Mouse (Mus musculus) small intestine, adult 2 months (tissue): ENCODE data around the gene Cxcl15. TPM values are rescaled to one million over a fixed set of nuclear protein-coding genes. Genes with fewer than 3 reads are reported as not detected.
A peak's percentile ranks its signal among the peaks of the same experiment; 100 is the strongest.

Experiments
- H3K27ac ChIP-seq: fragments of 200-500 bp; 2 replicates; pipeline ENCODE4 v1.5.1; 2012; ENCODE audit warnings: low read depth, low read length, control low read depth, inconsistent platforms; ENCODE audit not compliant: insufficient read depth
- H3K27me3 ChIP-seq: fragments of 200-500 bp; 2 replicates; pipeline ENCODE4 v1.6.1; 2012; ENCODE audit warnings: mild to moderate bottlenecking, moderate library complexity, low read length, inconsistent platforms; ENCODE audit not compliant: control insufficient read depth, insufficient read depth
- H3K36me3 ChIP-seq: fragments of 200-500 bp; 2 replicates; pipeline ENCODE4 v1.6.1; 2012; ENCODE audit warnings: mild to moderate bottlenecking, low read length, control low read depth, inconsistent platforms; ENCODE audit not compliant: control insufficient read depth, insufficient read depth
- H3K4me1 ChIP-seq: fragments of 200-500 bp; 2 replicates; pipeline ENCODE4 v1.6.1; 2012; ENCODE audit warnings: low read length, inconsistent platforms, mixed read lengths; ENCODE audit not compliant: control insufficient read depth, insufficient read depth, insufficient read length
- H3K4me3 ChIP-seq: fragments of 200-500 bp; 2 replicates; pipeline ENCODE4 v1.5.1; 2012; ENCODE audit warnings: low read depth, mild to moderate bottlenecking, control low read depth, inconsistent platforms, low read length, moderate library complexity
- CTCF ChIP-seq: fragments of 200-500 bp; IDR thresholded peaks from 2 replicates; pipeline ENCODE4 v1.5.1; 2012; ENCODE audit warnings: low read depth, mild to moderate bottlenecking, control low read depth, inconsistent platforms, low read length, moderate library complexity, mixed read lengths; ENCODE audit not compliant: insufficient replicate concordance, insufficient read length; ENCODE audit errors: extremely low read depth
- POLR2A ChIP-seq: fragments of 200-500 bp; IDR thresholded peaks from 2 replicates; pipeline ENCODE4 v1.6.1; 2012; ENCODE audit warnings: low read depth, mild to moderate bottlenecking, control low read depth, inconsistent platforms, low read length, moderate library complexity
- WGBS: fragments of 180-500 bp; shearing (Covaris S2); methylation state at CpG from one replicate; pipeline ENCODE4 v1.1.7; 2018; 5-methylcytosine and 5-hydroxymethylcytosine counted together
- polyA plus RNA-seq: library from polyadenylated mRNA; depleted of rRNA; stranded (reverse); fragments of >200 nt; gene quantifications from 2 replicates; pipeline ENCODE4 v1.2.3, GENCODE M21; 2012

Gene Cxcl15
- polyA plus RNA-seq, 1 experiment: 0.08 TPM

GRCm38 (mm10) chr5:90763912-90764665, 30.2 kb upstream of the Cxcl15 start:
- Histone ChIP-seq H3K27me3 (no peaks in the 10 kb centered on the region), H3K36me3 (no peaks in the 10 kb centered on the region), H3K4me3 (no peak overlapping the region), H3K4me1 (peaks cover 5% of the 10 kb centered on the region), H3K27ac (no peak overlapping the region)
- TF ChIP-seq CTCF (no peak), POLR2A (no peak)
- WGBS: 67% methylated on average over 12 of the region's 12 CpGs

- Histone ChIP-seq H3K4me3 (no peak overlapping the region), H3K27me3 (no peaks in the 10 kb centered on the region), H3K27ac (no peak overlapping the region), H3K36me3 (no peaks in the 10 kb centered on the region), H3K4me1 (no peaks in the 10 kb centered on the region)
- WGBS: 50% methylated on average over 8 of the region's 8 CpGs
- TF ChIP-seq CTCF (no peak), POLR2A (no peak)
These were observed 28.3 kb upstream of the Cxcl15 start for GRCm38 (mm10) chr5:90765821-90766606.

DNA sequence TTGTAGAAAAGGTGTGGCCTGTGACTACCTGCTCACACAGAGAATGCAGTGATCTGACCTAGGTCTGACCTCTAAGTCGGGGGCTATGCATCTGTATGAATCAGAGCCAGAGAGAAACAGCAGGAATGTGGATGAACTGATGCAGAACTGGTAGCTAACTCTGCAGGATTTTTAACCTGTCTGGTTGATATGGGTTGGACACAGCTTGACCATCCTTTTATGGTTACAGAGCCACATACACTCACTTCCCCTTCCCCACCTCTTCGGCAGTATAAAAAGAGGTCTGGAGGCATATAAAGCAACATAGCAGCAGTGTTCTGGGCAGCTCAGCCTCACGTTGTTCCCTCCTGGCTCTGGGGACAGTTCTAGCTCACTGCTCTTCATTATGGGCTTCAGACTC, 26.1 kb upstream of the Cxcl15 start, which contains the start of gene Ppbp:
Gene Ppbp, plus strand, starts transcription at position 301 of the 400 bp plus-strand sequence.
- Histone ChIP-seq H3K36me3 (no peaks in the 10 kb centered on the region), H3K4me1 (peaks cover 2% of the 10 kb centered on the region; the same call in 1 of the 2 replicates), H3K27ac (no peak within 1 kb of the TSS), H3K4me3 (no peak within 1 kb of the TSS), H3K27me3 (no peaks in the 10 kb centered on the region)
- 45% methylated on average over 3 of the region's 3 CpGs for WGBS
- no peak for TF ChIP-seq POLR2A
- TF ChIP-seq CTCF: no peak

DNA sequence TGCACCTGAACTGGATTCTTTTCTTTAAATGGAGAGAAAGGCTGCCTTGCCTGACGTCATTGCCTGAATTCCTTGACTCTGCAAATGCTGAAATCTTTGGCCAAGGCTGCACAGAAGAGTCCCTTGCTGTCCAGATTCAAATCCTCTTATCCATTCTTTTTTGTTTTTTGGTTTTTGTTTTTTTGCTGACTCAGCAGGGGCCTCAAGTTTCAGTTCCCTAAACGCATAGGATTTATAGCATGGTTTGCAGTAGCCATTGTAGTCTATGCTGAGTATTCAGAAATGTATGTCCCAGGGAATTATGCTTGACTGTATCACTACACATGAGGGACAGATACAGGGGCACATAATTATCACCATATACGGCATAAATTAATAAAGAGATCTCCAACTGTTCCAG, 23.0 kb upstream of the Cxcl15 start:
- no peak for TF ChIP-seq CTCF
- no peak for TF ChIP-seq POLR2A
- no peaks in the 10 kb centered on the region for H3K27me3 ChIP-seq
- no peak overlapping the region for H3K4me3 ChIP-seq
- no peaks in the 10 kb centered on the region for H3K36me3 ChIP-seq
- no peak overlapping the region for H3K27ac ChIP-seq
- peaks cover 2% of the 10 kb centered on the region; the same call in 1 of the 2 replicates for H3K4me1 ChIP-seq
- WGBS: 79% methylated on average over 3 of the region's 3 CpGs

DNA sequence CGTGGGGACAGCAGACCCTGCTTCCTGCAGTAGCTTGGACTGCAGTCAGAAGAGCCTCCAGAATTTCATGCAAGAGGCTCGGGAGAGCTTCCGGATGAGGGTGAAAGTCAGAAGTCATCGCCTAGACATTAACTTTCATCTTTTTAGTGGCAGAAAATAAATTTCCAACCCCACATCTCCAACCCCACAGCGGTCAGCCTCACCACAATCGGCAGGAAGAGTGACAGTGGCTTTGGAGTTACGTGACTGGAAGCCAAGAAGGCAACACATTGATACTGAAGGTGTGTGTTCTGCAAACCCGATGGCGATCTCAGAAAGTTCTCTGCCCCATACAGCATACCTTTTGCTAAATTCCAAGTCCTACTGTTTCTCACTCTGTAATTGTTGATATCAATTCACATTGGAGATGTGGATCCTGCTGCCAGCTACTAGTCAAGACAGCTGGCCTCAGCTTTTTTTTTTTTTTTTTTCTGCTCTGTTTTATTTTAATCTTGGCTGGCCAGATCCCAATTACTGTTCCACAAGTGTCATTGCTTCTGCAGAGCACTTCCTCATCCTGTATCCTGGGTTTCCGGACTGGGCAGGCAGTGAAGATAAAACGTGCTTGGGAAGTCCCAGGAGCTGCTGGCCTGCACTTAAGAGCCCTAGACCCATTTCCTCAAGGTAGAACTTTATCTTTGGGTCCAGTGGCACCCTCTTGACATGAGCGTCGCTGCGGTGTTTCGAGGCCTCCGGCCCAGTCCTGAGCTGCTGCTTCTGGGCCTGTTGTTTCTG, 22.3 kb upstream of the Cxcl15 start, which contains the start of gene Pf4:
Gene Pf4, plus strand, starts transcription at position 556 of the 774 bp plus-strand sequence.
- Histone ChIP-seq H3K4me3 (peak within 1 kb of the TSS; percentile 22), H3K4me1 (peaks cover 2% of the 10 kb centered on the region; the same call in 1 of the 2 replicates), H3K27ac (no peak within 1 kb of the TSS), H3K36me3 (no peaks in the 10 kb centered on the region), H3K27me3 (no peaks in the 10 kb centered on the region)
- 61% methylated on average over 16 of the region's 16 CpGs for WGBS
- no peak for TF ChIP-seq POLR2A
- no peak for TF ChIP-seq CTCF

- TF ChIP-seq POLR2A: no peak
- no peak for TF ChIP-seq CTCF
- WGBS: 74% methylated on average over 5 of the region's 5 CpGs
- H3K4me3 ChIP-seq: no peak overlapping the region
- no peak overlapping the region for H3K27ac ChIP-seq
- H3K36me3 ChIP-seq: no peaks in the 10 kb centered on the region
- H3K27me3 ChIP-seq: no peaks in the 10 kb centered on the region
- H3K4me1 ChIP-seq: peaks cover 2% of the 10 kb centered on the region; the same call in 1 of the 2 replicates
These were observed 18.8 kb upstream of the Cxcl15 start for GRCm38 (mm10) chr5:90775562-90775961.
